Mouse (Mus musculus) limb, embryonic 14.5 days (tissue): Measurements from ENCODE around the gene Pianp. TPM values are rescaled to one million over a fixed set of nuclear protein-coding genes. Genes with fewer than 3 reads are reported as not detected.

Experiments
- ATAC-seq: fragments of 200-750 bp; cut with Nextera tagmentation; 2 replicates; pipeline ENCODE4 v1.8.0; 2017; ENCODE audit warnings: low read depth, moderate number of reproducible peaks, moderate TSS enrichment; ENCODE audit not compliant: low FRiP score
- DNase-seq: peaks from one replicate; pipeline ENCODE4 v3.0.0-alpha.2; 2015; ENCODE audit warnings: low spot score
- H3K27ac ChIP-seq: fragments of 300-500 bp; sonication (generic); replicated peaks from 2 replicates; pipeline ENCODE4 v1.5.1; 2014; ENCODE audit warnings: low read depth, mild to moderate bottlenecking, low read length, moderate library complexity, mixed read lengths
- H3K27me3 ChIP-seq: fragments of 300-500 bp; sonication (generic); 2 replicates; pipeline ENCODE4 v1.6.1; 2014; ENCODE audit warnings: low read length, mixed read lengths; ENCODE audit not compliant: control insufficient read depth, insufficient read depth
- H3K36me3 ChIP-seq: fragments of 300-500 bp; sonication (generic); 2 replicates; pipeline ENCODE4 v1.6.1; 2014; ENCODE audit warnings: mild to moderate bottlenecking, low read length, moderate library complexity, mixed read lengths; ENCODE audit not compliant: control insufficient read depth, insufficient read depth
- H3K4me1 ChIP-seq: fragments of 300-500 bp; sonication (generic); 2 replicates; pipeline ENCODE4 v1.6.1; 2014; ENCODE audit warnings: antibody characterized with exemption, low read length, mixed read lengths; ENCODE audit not compliant: control insufficient read depth, insufficient read depth
- H3K4me2 ChIP-seq: fragments of 300-500 bp; sonication (generic); replicated peaks from 2 replicates; pipeline ENCODE4 v1.6.1; 2014; ENCODE audit warnings: low read depth, mild to moderate bottlenecking, low read length, moderate library complexity; ENCODE audit not compliant: severe bottlenecking
- H3K4me3 ChIP-seq: fragments of 300-500 bp; sonication (generic); replicated peaks from 2 replicates; pipeline ENCODE4 v1.5.1; 2014; ENCODE audit warnings: low read length
- H3K9ac ChIP-seq: fragments of 300-500 bp; sonication (generic); 2 replicates; pipeline ENCODE4 v1.6.1; 2014; ENCODE audit warnings: mild to moderate bottlenecking, low read depth, low read length, moderate library complexity; ENCODE audit not compliant: severe bottlenecking
- H3K9me3 ChIP-seq: fragments of 300-500 bp; sonication (generic); 2 replicates; pipeline ENCODE4 v1.6.1; 2016; ENCODE audit warnings: low read length; ENCODE audit not compliant: control insufficient read depth
- POLR2A ChIP-seq: fragments of 200-500 bp; IDR thresholded peaks from 2 replicates; pipeline ENCODE4 v1.8.0; 2012; ENCODE audit warnings: inconsistent platforms, mild to moderate bottlenecking, moderate library complexity, borderline replicate concordance; ENCODE audit not compliant: insufficient read depth, insufficient read length; ENCODE audit errors: extremely low read depth
- WGBS: fragments of 180-500 bp; shearing (Covaris S2); extraction: QIAGEN DNeasy Blood & Tissue Kit; methylation state at CpG from one replicate; pipeline ENCODE4 v1.1.7; 2014; 5-methylcytosine and 5-hydroxymethylcytosine counted together
- polyA plus RNA-seq, 2 experiments: library from polyadenylated mRNA; depleted of rRNA in 1 of 2; stranded (reverse) in 1 of 2; unstranded in 1 of 2; fragments of >200 nt; fragmentation: Nextera tagmentation in 1 of 2; extraction: Ambion mirVana in 1 of 2; gene quantifications; 2 replicates each; pipeline versions ENCODE4 v1.2.1 to v1.2.3; 2012 to 2014

The Pianp gene
- polyA plus RNA-seq, 2 experiments = 20.3 to 35.2 TPM

DNA sequence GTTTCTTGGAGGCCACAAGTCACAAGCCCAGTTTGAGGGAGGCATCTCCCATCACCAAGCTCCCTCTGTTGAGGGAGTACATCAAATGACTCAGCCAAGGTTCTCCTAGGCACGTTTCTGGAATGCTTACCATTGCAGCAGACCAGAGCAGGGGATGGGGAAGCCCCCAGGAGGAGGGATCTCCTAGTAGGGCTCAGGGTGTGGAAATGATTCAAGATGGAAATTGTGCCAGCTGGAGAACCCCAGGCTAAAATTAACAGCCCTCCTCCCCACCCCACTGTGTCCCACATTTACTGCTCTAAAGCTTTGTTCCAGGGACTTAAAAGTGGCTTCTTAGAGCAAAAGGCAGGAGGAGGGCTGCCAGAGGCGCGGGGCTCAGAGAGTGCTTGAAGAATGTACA lies 8.6 kb downstream of the Pianp start:
- Histone ChIP-seq H3K4me2 (no peak overlapping the region), H3K4me3 (no peak overlapping the region), H3K4me1 (peaks cover 3% of the 10 kb centered on the region), H3K9me3 (no peaks in the 10 kb centered on the region), H3K9ac (no peak overlapping the region), H3K27me3 (no peaks in the 10 kb centered on the region; the same call in 1 of the 2 replicates), H3K27ac (no peak overlapping the region), H3K36me3 (no peaks in the 10 kb centered on the region)
- 35% methylated on average over 3 of the region's 3 CpGs for WGBS
- ATAC-seq = no peak
- TF ChIP-seq POLR2A = no peak
- DNase-seq = no peak

GRCm38 (mm10) chr6:125008060-125008459 lies 11.6 kb downstream of the Pianp start:
- DNase-seq = no peak
- Histone ChIP-seq H3K9ac (peak overlapping the region; percentile 65), H3K4me1 (peaks cover 11% of the 10 kb centered on the region), H3K36me3 (peaks cover 23% of the 10 kb centered on the region), H3K4me3 (peak overlapping the region; percentile 80), H3K27me3 (no peaks in the 10 kb centered on the region), H3K27ac (peak overlapping the region; percentile 82), H3K4me2 (peak overlapping the region; percentile 72), H3K9me3 (no peaks in the 10 kb centered on the region)
- no peak for ATAC-seq
- 43% methylated on average over 13 of the region's 13 CpGs for WGBS
- TF ChIP-seq POLR2A = no peak

- Histone ChIP-seq H3K4me3 (peak overlapping the region; percentile 80), H3K27me3 (no peaks in the 10 kb centered on the region), H3K36me3 (peaks cover 26% of the 10 kb centered on the region), H3K9me3 (no peaks in the 10 kb centered on the region), H3K4me1 (peaks cover 11% of the 10 kb centered on the region), H3K9ac (peak overlapping the region; percentile 93), H3K27ac (peak overlapping the region; percentile 98), H3K4me2 (peak overlapping the region; percentile 72)
- WGBS = under 1% methylated on average over 33 of the region's 34 CpGs
- DNase-seq (peak; percentile 98), ATAC-seq (peak; percentile 95)
- peak; percentile 70; the same call in 1 of the 2 replicates for TF ChIP-seq POLR2A
Observed at GRCm38 (mm10) chr6:125008586-125009128, 12.2 kb downstream of the Pianp start.

DNA sequence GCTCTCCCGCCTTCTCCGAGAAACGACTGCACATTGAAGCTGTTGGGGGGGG lies 12.5 kb downstream of the Pianp start, which contains the start of gene Zfp384:
Gene Zfp384, plus strand, starts transcription at position 17 of the 52 bp plus-strand sequence.
- Histone ChIP-seq H3K4me2 (peak within 1 kb of the TSS; percentile 72), H3K27me3 (no peaks in the 10 kb centered on the region), H3K4me1 (peaks cover 11% of the 10 kb centered on the region), H3K9me3 (no peaks in the 10 kb centered on the region), H3K9ac (peak within 1 kb of the TSS; percentile 93), H3K4me3 (peak within 1 kb of the TSS; percentile 80), H3K27ac (peak within 1 kb of the TSS; percentile 98), H3K36me3 (peaks cover 29% of the 10 kb centered on the region)
- no peak for ATAC-seq
- WGBS = 0% methylated on average over 3 of the region's 3 CpGs
- no peak for DNase-seq
- TF ChIP-seq POLR2A = no peak

- Histone ChIP-seq H3K27ac (peak overlapping the region; percentile 98), H3K9me3 (no peaks in the 10 kb centered on the region), H3K4me2 (peak overlapping the region; percentile 67), H3K27me3 (no peaks in the 10 kb centered on the region), H3K9ac (peak overlapping the region; percentile 93), H3K4me1 (peaks cover 11% of the 10 kb centered on the region), H3K36me3 (peaks cover 33% of the 10 kb centered on the region), H3K4me3 (peak overlapping the region; percentile 80)
- TF ChIP-seq POLR2A = no peak
- WGBS = 2% methylated on average over 30 of the region's 78 CpGs
- ATAC-seq (peak; percentile 87), DNase-seq (peak; percentile 85)
Observed at GRCm38 (mm10) chr6:125009181-125010073, 12.9 kb downstream of the Pianp start.
